Mouse (Mus musculus): ENCODE results near the gene Psg28.
"Not testable (repeated sequence)": the region's sequence is repeated elsewhere in the genome, so short reads cannot be mapped to it uniquely, and the experiment has no call there.

The Psg28 gene

DNA sequence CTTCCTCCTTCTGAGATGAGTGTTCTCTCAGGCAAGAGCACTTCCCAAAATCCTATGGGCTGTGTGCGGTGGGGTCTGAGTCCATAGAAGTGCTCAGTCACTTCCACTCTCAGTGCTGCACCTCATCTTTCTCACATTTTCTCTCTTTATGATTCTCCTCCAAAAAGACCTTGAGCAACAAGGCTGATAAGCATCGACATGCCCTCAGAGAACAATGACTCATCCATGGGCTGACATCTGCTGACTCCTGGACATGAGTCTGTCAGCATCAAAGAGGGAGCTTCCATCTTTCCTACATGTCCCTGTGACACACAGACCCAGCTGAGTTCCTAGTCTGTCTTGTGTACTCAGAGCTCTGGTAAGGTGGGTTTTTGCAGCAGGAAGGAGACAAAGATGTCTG, at the start of gene Psg28:
TSS of gene Psg28 (minus strand) at position 101 of the 400 bp plus-strand sequence.
- DNase-seq (ENCODE audit: low spot score in 2 of 2): not testable (repeated sequence)

DNA sequence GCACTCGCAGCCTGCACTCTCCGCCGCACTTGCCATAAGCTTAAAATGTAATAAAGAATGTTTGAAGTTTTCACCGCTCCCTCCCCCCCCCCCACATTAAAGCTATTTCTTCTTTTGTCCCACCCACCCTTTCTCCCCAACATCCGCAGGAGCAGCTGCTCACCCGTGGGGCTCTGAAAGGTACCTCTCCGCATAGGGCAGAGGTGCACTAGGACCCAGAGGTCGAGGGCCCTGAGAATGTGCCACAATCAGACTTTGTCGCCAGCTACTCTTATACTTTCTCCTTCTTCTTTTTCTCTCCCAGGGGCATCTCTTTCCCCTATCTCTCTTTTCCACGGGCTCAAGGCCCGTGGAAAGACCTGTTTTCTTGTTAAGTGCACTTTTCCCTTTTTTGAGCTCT, 28.4 kb downstream of the Psg28 start:
- no peak for DNase-seq (ENCODE audit: low spot score in 2 of 2)

- DNase-seq (ENCODE audit: low spot score in 2 of 2): no peak
Measured at GRCm38 (mm10) chr7:18402527-18403237, 29.2 kb downstream of the Psg28 start.

- DNase-seq (ENCODE audit: low spot score in 2 of 2): not testable (repeated sequence)
Measured at GRCm38 (mm10) chr7:18391483-18391882, 40.4 kb downstream of the Psg28 start.

DNA sequence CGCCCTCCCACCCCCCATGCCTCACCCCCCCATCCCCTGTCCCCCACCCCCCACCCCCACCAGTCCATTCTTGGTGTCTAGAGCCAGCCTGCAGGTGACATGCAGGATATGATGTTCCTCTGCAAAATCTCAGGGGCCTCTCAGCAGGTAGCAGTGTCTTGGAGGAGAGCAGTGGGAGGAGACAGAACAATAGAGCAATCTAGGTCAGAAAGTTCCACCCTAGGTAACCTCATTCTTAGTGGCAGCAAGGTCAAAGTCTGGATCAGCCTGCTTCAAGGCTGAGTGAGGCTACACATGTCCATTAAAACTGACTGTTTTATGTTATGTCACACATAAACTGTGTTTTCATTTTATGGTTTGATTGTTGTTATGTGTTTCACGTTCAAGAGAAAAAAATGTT, 53.5 kb downstream of the Psg28 start:
- DNase-seq (ENCODE audit: low spot score in 2 of 2): no peak

Data from urinary bladder, postnatal 36 days (tissue).